Mouse (Mus musculus): Measurements from ENCODE around the gene Trim46.
"Not testable (repeated sequence)": the region's sequence is repeated elsewhere in the genome, so short reads cannot be mapped to it uniquely, and the experiment has no call there.

The Trim46 gene

DNA sequence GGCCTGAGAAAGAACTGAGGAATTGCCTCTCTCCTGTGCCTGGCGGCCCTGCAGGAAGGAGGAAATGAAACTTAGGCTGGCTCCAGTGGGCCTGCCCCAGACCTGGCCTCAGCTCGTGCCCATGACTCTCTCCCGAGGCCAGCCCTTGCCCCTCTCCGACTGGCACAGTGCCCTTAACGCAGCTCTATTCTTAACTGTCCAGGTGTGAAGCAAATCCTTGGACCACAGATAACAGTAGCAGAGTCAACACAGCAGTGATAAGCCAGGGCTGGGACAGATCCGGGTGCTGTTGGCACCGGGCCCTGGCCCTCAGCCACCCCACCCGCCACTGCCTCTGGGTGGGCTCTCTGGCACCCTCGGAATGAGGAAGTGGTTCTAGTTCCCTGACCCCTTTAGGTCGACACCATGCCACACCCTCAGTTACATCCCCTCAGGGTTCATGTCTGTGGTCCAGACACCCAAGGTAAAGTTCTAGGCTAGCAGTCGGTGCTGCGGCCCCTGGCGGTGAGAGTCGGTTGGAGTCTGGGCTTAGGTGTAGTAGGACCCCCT is 12.5 kb downstream of the Trim46 start:
- no peak for DNase-seq (ENCODE audit: inconsistent ontology term)

GRCm38 (mm10) chr3:89232614-89233013 is 13.5 kb downstream of the Trim46 start:
- DNase-seq (ENCODE audit: inconsistent ontology term): no peak

DNA sequence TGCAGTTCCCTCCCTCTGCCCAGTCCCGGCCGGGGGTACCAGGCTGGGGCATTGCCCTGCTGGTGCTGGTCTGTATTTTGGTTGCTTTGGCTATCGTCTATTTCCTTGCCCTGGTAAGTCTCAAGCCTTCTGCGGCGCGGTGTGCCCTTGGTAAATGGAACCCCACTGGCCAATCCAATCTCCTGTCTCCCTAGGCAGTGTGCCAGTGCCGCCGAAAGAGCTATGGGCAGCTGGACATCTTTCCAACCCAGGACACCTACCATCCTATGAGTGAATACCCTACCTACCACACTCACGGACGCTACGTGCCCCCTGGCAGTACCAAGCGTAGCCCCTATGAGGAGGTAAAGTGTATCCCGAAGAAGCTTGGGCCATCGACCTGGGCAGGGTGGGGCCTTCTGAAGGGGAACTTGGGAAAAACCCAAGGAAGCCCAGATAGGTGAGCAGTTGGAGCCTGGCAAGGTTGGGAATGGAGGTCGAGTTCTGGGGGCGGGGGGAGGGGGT is 14.3 kb downstream of the Trim46 start:
- no peak for DNase-seq (ENCODE audit: inconsistent ontology term)

DNA sequence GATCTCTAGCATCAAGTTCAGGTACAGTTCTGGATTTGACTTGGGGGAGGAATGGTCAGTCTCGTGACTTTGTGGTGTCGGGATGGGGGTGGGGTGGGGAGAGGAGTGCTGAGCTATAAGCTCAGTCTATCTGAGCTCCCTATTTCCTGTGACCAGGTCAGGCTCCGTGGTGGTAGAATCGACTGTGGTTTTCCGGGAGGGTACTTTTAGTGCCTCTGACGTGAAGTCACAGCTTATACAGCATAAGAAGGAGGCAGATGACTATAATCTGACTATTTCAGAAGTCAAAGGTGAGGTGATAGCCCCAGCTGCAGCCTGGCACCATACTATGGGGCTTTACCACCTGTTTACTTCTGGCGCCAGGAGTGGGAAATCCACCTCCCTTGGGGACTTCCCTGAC is 14.8 kb downstream of the Trim46 start:
- no peak for DNase-seq (ENCODE audit: inconsistent ontology term)

- DNase-seq (ENCODE audit: inconsistent ontology term): no peak
Measured at GRCm38 (mm10) chr3:89230561-89230960, 15.5 kb downstream of the Trim46 start.

DNA sequence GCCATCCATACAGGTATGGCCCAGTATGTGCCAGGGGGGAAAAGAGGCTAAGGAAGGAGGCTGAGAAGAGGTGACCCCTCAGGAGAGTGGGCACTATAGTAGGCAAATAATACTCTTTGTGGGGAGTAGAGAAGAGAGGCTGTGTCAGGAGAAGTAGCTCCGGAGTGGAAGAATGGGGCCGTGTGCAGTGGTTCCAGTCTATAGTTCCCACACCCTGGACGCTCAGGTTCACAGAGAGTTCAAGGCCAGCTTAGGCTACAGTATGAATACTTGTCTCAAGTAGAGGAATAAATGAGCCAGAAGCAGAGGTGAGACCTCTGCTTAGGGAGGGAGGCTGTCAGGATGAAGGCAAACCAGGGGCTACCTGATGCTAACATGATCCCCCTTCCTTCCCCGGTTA is 16.8 kb downstream of the Trim46 start:
- no peak for DNase-seq (ENCODE audit: inconsistent ontology term)

- DNase-seq (ENCODE audit: inconsistent ontology term): no peak
Measured at GRCm38 (mm10) chr3:89228836-89229235, 17.3 kb downstream of the Trim46 start, which contains the start of gene Muc1. TSS of gene Muc1 (plus strand) at chr3:89229057.

- DNase-seq (ENCODE audit: inconsistent ontology term): peak; percentile 92
Measured at GRCm38 (mm10) chr3:89228180-89228549, 17.9 kb downstream of the Trim46 start.

GRCm38 (mm10) chr3:89227307-89228179 is 18.6 kb downstream of the Trim46 start:
- peak; percentile 97 for DNase-seq (ENCODE audit: inconsistent ontology term)

- no peak for DNase-seq (ENCODE audit: inconsistent ontology term)
Measured at GRCm38 (mm10) chr3:89226900-89227299, 19.2 kb downstream of the Trim46 start, which contains the start of gene Mtx1. TSS of gene Mtx1 (minus strand) at chr3:89227088.

DNA sequence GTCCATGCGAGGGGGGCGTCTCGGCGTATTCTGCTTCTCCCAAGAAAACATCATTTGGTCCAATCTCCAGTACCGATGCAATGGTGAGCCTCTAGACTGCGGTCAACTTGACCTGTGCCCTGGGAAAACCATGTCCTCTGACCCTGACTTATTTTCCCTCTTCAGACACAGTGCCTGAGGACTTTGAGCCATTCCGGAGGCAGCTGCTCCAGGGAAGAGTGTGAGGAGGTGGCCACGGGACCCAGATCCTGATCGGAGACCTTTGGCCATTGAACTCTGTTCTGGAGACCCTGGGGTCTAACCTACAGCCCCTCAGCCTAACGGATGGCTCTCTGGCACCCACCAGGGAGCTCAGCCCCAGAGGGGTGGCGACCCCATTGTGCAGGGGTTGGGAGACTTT is 19.7 kb downstream of the Trim46 start:
- no peak for DNase-seq (ENCODE audit: inconsistent ontology term)

DNA sequence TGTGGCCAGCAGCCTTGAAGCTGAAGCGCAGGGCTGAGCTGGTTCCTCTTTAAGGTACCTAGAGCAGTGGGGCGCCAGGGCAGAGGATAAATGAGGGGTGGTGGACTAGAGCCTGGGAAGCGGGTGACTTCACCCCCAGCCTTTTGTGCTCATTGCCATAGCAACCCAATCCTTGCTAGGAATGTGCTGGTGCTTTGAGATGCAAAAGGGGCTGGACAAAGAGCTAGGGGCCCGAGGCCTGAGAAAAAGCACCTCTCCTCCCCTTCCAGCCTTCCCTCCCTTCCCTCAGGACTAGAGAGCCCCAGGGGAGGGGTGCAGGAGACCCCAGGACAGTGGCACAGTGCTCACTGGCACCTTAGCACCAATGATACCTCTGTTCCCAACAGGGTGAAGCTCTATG is 20.2 kb downstream of the Trim46 start:
- peak; percentile 85 for DNase-seq (ENCODE audit: inconsistent ontology term)

GRCm38 (mm10) chr3:89225321-89225815 is 20.7 kb downstream of the Trim46 start:
- no peak for DNase-seq (ENCODE audit: inconsistent ontology term)

- no peak for DNase-seq (ENCODE audit: inconsistent ontology term)
Measured at GRCm38 (mm10) chr3:89224796-89225195, 21.3 kb downstream of the Trim46 start.

DNA sequence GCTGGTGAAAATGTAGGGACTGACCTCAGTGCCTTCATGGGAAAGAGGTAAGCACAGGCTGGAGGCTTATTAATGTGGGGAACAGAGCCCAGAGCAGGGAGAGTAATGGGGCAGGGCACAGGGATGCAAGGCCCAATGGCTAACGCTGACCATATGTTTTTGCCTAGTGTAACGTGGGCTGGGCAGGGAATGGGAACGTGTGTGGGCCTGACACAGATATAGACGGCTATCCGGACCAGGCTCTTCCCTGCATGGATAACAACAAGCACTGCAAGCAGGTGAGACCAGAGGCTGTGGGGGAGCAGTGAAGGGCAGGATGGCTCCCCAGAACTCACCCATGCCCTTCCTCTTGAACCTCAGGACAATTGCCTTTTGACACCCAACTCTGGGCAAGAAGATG is 24.9 kb downstream of the Trim46 start:
- DNase-seq (ENCODE audit: inconsistent ontology term): no peak

DNA sequence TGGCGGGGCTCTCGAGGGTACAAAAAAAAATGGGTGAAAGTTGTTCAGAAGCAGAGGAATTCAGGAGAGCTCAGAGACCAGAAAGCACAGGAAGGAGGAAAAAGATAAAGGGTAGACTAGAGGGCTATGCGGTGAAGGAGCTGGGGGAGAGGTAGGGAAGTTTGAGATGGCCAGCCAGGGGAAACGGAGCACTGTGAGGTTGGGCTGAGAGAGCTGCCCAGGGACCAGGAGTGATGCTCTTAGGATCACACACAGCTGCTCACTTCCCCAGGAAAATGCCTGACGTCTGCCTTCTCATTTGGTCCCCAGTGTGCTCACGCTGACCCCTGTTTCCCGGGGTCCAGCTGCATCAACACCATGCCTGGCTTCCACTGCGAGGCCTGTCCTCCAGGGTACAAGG is 26.6 kb downstream of the Trim46 start:
- DNase-seq (ENCODE audit: inconsistent ontology term): no peak

- no peak for DNase-seq (ENCODE audit: inconsistent ontology term)
Measured at GRCm38 (mm10) chr3:89218271-89218670, 27.8 kb downstream of the Trim46 start.

DNA sequence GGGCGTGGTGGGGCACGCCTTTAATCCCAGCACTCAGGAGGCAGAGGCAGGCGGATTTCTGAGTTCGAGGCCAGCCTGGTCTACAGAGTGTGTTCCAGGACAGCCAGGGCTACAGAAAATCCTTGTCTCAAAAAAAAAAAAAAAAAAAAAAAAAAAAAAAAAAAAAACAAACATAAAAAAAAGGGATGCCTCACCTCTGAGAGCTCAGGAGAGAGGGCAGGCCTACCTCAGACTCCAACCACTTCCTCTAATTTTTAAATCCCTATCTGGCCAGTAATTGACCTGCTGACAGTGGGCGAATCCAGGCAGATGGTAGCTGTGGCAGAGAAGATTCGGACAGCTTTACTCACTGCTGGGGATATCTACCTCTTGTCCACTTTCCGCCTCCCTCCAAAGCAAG is 29.7 kb downstream of the Trim46 start:
- DNase-seq (ENCODE audit: inconsistent ontology term): not testable (repeated sequence)

DNA sequence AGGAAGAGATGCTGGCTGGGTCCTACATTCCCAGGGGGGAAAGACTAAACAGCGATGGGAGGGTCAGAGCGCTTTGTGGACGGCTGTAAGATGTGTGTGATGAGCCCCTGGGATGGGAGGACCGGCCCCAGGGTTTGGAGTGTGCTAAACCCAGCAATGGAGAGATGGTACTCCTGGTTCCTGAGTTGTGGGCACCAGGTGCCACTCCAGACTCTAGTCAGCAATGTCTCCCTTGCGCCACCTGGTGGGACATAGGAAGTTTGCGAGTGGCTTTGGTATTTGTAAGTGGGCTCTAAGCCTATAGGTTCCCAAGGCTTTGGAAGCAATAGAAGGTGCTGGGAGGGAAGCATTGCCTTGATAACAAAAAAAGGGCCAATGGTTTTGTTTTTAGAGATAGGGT is 30.3 kb downstream of the Trim46 start:
- peak; percentile 78 for DNase-seq (ENCODE audit: inconsistent ontology term)

DNA sequence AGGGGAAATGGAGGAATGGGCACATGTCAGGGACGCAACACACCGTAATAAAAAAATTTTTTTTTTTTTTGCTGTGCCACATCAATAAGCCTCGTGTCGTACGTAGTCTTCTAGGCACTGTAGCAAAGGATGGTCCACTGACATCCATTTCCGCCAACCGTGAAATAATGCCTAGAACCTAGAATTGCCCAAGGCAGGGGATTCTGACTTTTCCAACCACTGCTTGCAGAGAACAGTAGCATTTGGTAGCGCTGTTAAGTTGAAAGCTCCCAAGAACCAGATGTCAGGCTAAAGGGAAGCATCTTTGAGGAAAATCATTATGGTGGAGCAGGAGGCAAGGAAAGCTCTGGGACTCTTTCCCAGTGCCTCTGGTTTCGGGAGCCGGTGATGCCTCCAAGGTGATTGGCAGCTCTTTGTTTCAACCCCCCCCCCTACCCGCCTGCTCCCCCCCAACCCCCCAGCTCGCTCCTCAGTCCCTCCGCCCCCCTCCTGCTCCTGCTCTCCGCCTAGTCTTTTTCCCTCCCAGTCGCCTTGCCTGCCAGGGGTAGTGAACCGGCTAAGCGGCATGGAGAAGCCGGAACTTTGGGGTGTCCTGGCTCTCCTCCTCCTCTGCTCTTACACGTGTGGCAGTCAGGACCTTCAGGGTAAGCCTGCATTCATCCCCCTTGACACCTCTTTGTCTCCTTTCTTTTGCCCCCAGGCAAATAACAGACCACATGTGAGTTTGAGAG is 31.3 kb downstream of the Trim46 start, which contains the start of gene Thbs3:
TSS of gene Thbs3 (plus strand) at position 500 of the 731 bp plus-strand sequence.
- peak; percentile 50 for DNase-seq (ENCODE audit: inconsistent ontology term)

DNA sequence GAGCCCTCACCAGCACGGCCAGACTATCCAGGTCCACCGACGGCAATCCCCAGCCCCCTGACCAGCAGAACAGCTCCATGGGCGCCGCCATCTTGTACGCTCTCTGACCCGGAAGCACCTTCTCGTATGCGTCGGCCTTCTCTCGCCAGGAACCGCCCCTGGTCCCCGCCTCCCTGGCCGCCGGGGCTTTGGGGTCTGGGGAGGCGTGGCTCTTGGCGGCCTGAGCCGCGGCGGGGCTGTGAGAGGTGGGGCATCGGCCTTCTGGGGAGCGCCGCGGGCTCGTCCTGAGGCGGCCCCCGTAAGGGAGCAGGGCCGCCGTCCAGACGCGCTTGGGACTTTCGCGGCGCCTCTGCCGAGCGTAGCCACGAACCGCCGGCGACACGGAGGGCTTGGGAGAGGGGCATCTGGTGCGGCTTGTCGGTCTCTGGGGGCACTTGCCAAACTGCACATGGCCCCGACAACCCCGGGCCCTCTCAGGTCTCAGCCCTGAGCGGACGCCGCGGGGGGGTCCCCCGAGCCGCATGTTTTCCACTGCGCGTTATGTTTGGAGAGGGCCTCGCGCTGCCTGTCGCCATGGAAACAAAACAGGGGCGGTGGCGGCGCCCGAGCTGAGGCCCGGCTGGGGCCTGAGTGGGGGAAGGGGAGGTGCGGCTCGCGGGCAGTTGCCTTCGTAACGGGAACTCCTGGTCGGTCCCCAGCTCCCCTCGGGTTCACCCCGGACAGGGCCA is 32.1 kb downstream of the Trim46 start:
- DNase-seq (ENCODE audit: inconsistent ontology term): peak; percentile 98

Data from Muller cell, postnatal 12 days (primary cell).